Mouse (Mus musculus) mouse embryonic stem cell (cell line): ENCODE measurements around the gene Gtsf2.
"Not testable (repeated sequence)": the region's sequence is repeated elsewhere in the genome, so short reads cannot be mapped to it uniquely, and the experiment has no call there.

ENCODE experiments used
- in situ Hi-C, 2 experiments: fragments of 300-500 bp; cut with MboI; formaldehyde crosslinking; loops; 1 replicate in 1 of 2; 3 replicates in 1 of 2; pipeline ENCODE4 v1.14.3; 2019 to 2020; ENCODE audit warnings: low sequenced_read_pairs in 2 of 2, low pct_unique_long_range_greater_than_20kb in 1 of 2, mixed read lengths in 1 of 2; ENCODE audit not compliant: unreplicated experiment in 1 of 2

Gtsf2 gene

GRCm38 (mm10) chr15:103427017-103427416 is 21.3 kb downstream of the Gtsf2 start:
- in situ Hi-C loops = no loop called here

GRCm38 (mm10) chr15:103405586-103405985 is 42.7 kb downstream of the Gtsf2 start:
- in situ Hi-C loops = not testable (repeated sequence)

GRCm38 (mm10) chr15:103401361-103401760 is 46.9 kb downstream of the Gtsf2 start:
- in situ Hi-C loops = no loop called here

GRCm38 (mm10) chr15:103393577-103393976 is 54.7 kb downstream of the Gtsf2 start:
- in situ Hi-C loops = no loop called here
